Mouse (Mus musculus): Measurements from ENCODE around the gene Dlg3.

GRCm38 (mm10) chrX:100800643-100801042 lies 33.1 kb downstream of the Dlg3 start:
- TF ChIP-seq NELFE (IDR thresholded peaks at IDR 0.05; ENCODE audit: low read depth, low read length): no peak
- TF ChIP-seq GATA1 (IDR thresholded peaks at IDR 0.05; ENCODE audit: low read depth, low read length): no peak
- no peak for TF ChIP-seq MAX (IDR thresholded peaks at IDR 0.05; ENCODE audit: low read length)
- no peak for TF ChIP-seq GABPA (IDR thresholded peaks at IDR 0.05; ENCODE audit: low read depth, low read length)
- no peak for TF ChIP-seq ZNF384 (IDR thresholded peaks at IDR 0.05; ENCODE audit: low read depth, low read length)
- TF ChIP-seq TAL1 (IDR thresholded peaks at IDR 0.05; ENCODE audit: low read length): no peak
- no peak for TF ChIP-seq HCFC1 (IDR thresholded peaks at IDR 0.05; ENCODE audit: low read depth, low read length)
- TF ChIP-seq CTCF (IDR thresholded peaks at IDR 0.05 in 2 of 3, conservative IDR thresholded peaks at IDR 0.05 in 1 of 3; ENCODE audit: control insufficient read depth in 1 of 3, insufficient read depth in 1 of 3, low read depth in 2 of 3, low read length in 3 of 3, poor library complexity in 1 of 3, severe bottlenecking in 1 of 3): no peak
- no peak for TF ChIP-seq UBTF (IDR thresholded peaks at IDR 0.05; ENCODE audit: borderline replicate concordance, insufficient read depth, low read depth, low read length)
- no peak for TF ChIP-seq MYC (IDR thresholded peaks at IDR 0.05; ENCODE audit: low read depth, low read length)
- TF ChIP-seq SMC3 (IDR thresholded peaks at IDR 0.05; ENCODE audit: low read depth, low read length): no peak
- TF ChIP-seq POLR2A (IDR thresholded peaks at IDR 0.05; ENCODE audit: control insufficient read depth in 1 of 2, insufficient read depth in 1 of 2, low read depth in 1 of 2, low read length in 2 of 2, poor library complexity in 1 of 2): no peak
- TF ChIP-seq ZKSCAN1 (IDR thresholded peaks at IDR 0.05; ENCODE audit: low read depth, low read length): no peak

All from MEL (cell line).